Mouse (Mus musculus) left cerebral cortex, postnatal 4 days (tissue): ENCODE measurements around the gene Gm15294. TPM values are rescaled to one million over a fixed set of nuclear protein-coding genes. Genes with fewer than 3 reads are reported as not detected.

ENCODE experiments used
- DNase-seq: peaks from one replicate; pipeline ENCODE4 v3.0.0-alpha.2; 2022
- intact Hi-C: fragments of 180-260 bp; cut with DNase I; formaldehyde crosslinking; loops from one replicate; pipeline ENCODE4 v1.15.1; 2025
- total RNA-seq, 2 experiments: library from RNA; stranded (reverse); gene quantifications; 2 replicates each; pipeline ENCODE4 v1.2.3; 2021

Gene Gm15294
- not detected for total RNA-seq

GRCm38 (mm10) chrX:141875135-141875534 lies at the start of gene Gm15294:
Gene Gm15294 (minus strand): TSS chrX:141875235.
- DNase-seq, result no peak

GRCm38 (mm10) chrX:141884336-141885048 lies 9.5 kb upstream of the Gm15294 start:
- DNase-seq, result no peak
- intact Hi-C loops, result no loop called here

More at GRCm38 (mm10) chrX:141875135-141875534, at the start of gene Gm15294:
- intact Hi-C loops, result no loop called here

GRCm38 (mm10) chrX:141874024-141874423 lies 1.0 kb downstream of the Gm15294 start:
- intact Hi-C loops, result no loop called here
- no peak for DNase-seq

- intact Hi-C loops, result no loop called here
- no peak for DNase-seq
Measured at GRCm38 (mm10) chrX:141873597-141873996, 1.4 kb downstream of the Gm15294 start.

GRCm38 (mm10) chrX:141855684-141856396 lies 19.2 kb downstream of the Gm15294 start:
- no peak for DNase-seq
- intact Hi-C loops, result no loop called here

Other genes with a start within 250 kb of the Gm15294 start
- 1 to 10 TPM in 1 of 2 experiments, under 1 TPM in 1; 0.88 to 3.7 TPM for gene Irs4, start 150.0 kb downstream of the Gm15294 start, total RNA-seq